Mouse (Mus musculus) olfactory bulb, adult 2 months (tissue): ENCODE results near the gene Npffr2.

Experiments used
- CTCF ChIP-seq: fragments of 200-500 bp; IDR thresholded peaks from 2 replicates; pipeline ENCODE4 v1.5.1; 2012; ENCODE audit warnings: low read depth, mild to moderate bottlenecking, low read length, moderate library complexity; ENCODE audit not compliant: insufficient read depth
- POLR2A ChIP-seq: fragments of 200-500 bp; IDR thresholded peaks from 2 replicates; pipeline ENCODE4 v1.6.1; 2012; ENCODE audit warnings: mild to moderate bottlenecking, low read depth, low read length, moderate library complexity; ENCODE audit not compliant: insufficient read depth

DNA sequence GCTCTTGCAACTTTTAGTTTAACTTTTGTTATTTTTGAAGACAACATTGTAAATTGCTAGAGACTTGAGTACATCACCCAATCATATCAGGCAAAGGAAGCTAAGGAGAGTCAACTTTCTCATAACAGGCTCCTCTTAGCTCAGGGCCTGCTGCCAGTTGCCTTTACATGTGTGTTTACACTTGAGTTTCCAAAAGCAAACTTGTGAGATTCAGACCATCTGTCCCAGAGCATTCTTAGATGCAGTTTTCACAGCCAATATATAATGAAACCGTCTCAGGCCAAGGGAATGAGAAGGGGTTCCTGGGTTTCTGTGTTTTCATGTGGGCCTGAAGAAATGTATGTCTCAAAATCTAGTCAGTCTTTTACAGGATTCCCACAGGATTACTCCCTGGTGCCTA is 104.4 kb downstream of the Npffr2 start:
- TF ChIP-seq POLR2A (no peak), CTCF (no peak)
